Mouse (Mus musculus) gonadal fat pad, adult 2 months (tissue): ENCODE data around the gene Fam136a. TPM values are rescaled to one million over a fixed set of nuclear protein-coding genes. Genes with fewer than 3 reads are reported as not detected.

Source experiments
- DNase-seq: peaks from one replicate; pipeline ENCODE4 v3.0.0-alpha.2; 2012; ENCODE audit warnings: low read depth
- polyA plus RNA-seq: library from polyadenylated mRNA; depleted of rRNA; stranded (reverse); fragments of >200 nt; gene quantifications from 2 replicates; pipeline ENCODE4 v1.2.3, GENCODE M21; 2012; rRNA removed

Fam136a gene
- polyA plus RNA-seq, 1 experiment: 25.9 TPM

GRCm38 (mm10) chr6:86397257-86397980 is 32.0 kb downstream of the Fam136a start:
- DNase-seq: no peak

- no peak for DNase-seq
These were observed 33.5 kb downstream of the Fam136a start for GRCm38 (mm10) chr6:86398986-86399385.

- DNase-seq: no peak
These were observed 34.5 kb downstream of the Fam136a start for GRCm38 (mm10) chr6:86399995-86400394.

GRCm38 (mm10) chr6:86400972-86401371 is 35.5 kb downstream of the Fam136a start:
- no peak for DNase-seq

DNA sequence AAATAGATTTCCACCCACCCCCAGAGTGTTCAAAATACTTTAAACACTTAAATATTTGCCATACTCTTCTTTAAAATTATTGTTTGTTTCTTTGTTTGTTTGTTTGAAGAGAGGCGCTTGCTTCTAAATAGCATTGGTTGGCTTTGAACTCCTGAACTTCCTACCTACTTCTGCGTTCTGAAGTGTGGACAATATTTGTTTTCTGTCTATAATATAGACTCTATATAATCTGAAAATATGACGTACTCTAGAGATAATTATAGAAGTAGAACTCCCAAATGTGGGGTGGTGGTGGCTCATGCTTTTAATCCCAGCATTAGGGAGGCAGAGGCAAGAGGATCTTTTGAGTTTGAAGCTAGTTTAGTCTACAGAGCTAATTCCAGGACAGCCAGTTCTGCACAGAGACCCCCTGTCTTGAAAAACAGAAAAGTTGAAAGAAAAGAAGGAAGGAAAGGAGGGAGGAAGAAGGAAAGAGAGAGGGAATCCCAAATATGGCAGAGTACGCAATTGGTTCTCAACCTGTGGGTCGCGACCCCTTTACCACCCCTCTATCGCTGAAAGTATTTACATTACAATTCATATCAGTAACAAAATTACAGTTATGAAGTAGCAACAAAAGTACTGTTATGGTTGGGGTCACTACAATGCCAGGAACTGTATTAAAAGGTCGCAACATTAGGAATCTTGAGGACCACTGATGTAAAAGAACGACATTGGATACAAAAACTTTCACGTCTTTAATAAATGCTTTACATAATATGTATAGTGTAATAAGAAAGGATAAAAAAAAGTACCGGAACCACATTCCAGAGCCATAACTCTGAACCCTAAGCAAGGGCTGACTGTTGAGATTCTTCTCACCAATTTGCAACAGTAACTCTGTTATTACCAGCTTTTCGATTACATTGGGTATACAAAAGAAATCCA is 37.5 kb downstream of the Fam136a start:
- DNase-seq: no peak

DNA sequence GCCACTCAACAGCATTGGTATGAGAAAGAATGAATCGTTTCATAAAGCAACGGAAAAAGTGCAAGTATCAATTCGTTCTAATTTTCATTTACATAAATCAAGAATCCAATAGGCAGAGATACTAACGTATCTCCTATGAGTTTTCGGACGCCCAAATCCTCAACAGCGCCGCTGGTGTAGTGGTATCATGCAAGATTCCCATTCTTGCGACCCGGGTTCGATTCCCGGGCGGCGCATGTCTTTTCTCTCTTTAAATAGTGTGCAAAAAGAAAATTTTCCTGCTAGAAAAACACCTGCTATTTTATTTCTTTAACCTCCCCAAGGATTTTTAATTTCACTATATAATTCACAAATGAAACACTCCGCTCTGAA is 38.3 kb downstream of the Fam136a start:
- no peak for DNase-seq

DNA sequence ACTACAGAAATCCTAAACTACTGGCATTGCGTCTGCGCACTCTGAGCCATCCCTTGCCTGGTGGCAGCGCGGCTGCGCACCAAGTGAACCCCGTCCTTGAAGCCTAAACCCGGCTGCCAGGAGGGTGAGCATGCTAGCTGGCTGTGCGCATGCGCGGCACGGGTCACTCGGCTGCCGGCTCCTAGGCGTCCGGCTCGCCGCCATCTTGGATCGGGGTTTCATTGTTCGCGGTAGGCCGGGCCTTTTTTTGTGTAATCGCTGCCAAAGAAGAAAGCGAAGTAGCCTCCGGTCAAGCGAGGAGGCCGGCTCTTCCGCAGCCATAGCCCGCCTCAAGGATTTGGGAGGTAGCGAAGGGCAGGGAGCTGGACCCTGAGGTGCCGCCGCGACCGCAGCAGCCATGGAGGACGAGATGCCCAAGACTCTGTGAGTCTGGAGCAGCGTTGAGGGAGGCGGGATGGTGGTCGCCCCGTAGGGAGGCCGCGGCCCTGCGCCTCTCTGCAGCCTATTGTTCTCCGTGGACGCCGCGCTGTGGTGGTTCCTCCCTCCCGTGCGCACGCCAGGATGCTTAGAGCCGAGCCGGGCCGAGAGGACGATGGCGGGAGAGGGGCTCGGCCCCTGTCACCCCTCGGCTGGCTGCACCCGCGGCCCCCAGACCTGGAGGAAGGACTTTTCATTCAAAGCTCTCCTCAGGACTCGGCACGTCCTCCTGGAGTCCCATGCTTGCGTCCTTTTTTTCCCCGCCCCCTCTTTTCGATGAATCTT is 38.8 kb downstream of the Fam136a start, which contains the start of gene Tia1:
TSS of gene Tia1 (plus strand) at position 120 of the 762 bp plus-strand sequence.
- no peak for DNase-seq

GRCm38 (mm10) chr6:86404996-86405395 is 39.5 kb downstream of the Fam136a start:
- no peak for DNase-seq

GRCm38 (mm10) chr6:86406306-86406705 is 40.9 kb downstream of the Fam136a start:
- no peak for DNase-seq

GRCm38 (mm10) chr6:86418711-86419110 is 53.3 kb downstream of the Fam136a start:
- no peak for DNase-seq

- DNase-seq: no peak
These were observed 53.8 kb downstream of the Fam136a start for GRCm38 (mm10) chr6:86419239-86419638.

Other genes starting within 250 kb of the Fam136a start
- 3.5 and 5.5 TPM in 2 replicates for gene Tgfa, start 170.4 kb upstream of the Fam136a start, polyA plus RNA-seq
- 34.6 and 35.7 TPM in 2 replicates for gene Snrpg, start 5.7 kb downstream of the Fam136a start, polyA plus RNA-seq
- gene Pcyox1, start 31.5 kb downstream of the Fam136a start, polyA plus RNA-seq: 64.4 and 87.3 TPM in 2 replicates
- gene Tia1, start 38.6 kb downstream of the Fam136a start, polyA plus RNA-seq: 26.8 and 28.8 TPM in 2 replicates
- gene Gm44790, start 61.0 kb downstream of the Fam136a start, polyA plus RNA-seq: 4.3 and 9.1 TPM in 2 replicates
- gene C87436, start 72.7 kb downstream of the Fam136a start, polyA plus RNA-seq: 15.2 and 16.8 TPM in 2 replicates
- 101 and 174 TPM in 2 replicates for gene Pcbp1, start 160.7 kb downstream of the Fam136a start, polyA plus RNA-seq